32 mouse cellular contexts compared by ENCODE assay signal in the genomic region with DNA sequence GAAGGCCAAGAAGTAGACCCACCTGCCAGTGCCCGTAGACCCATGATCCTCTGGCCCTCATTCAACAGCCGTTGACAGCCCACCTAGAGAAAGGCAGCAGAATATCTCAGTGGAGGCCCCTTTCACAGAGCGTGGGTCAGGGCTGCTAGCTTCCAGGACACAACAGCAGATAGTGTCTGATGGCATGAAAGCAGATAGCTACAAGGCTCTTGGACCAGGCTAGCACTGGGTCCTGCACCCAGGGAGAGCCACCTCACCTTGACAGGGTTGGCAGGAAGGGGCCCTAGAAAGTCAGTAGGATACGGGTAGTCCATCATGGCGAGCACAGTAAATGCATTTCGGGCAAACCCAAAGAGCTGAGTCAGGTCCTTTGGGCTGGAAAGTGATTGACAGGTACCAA. TPM values are rescaled to one million over a fixed set of nuclear protein-coding genes. Genes with fewer than 3 reads are reported as not detected.
DNase-seq lines count a peak whose midpoint lies in the region; ATAC-seq and TF ChIP-seq lines count a peak whose summit lies in the region.
"Had no signal": no experiment of that assay in that cellular context is flagged by ENCODE, and none has a peak within 500 bp of the region (broad histone marks: within the 10 kb centered on the region; RNA-seq: fewer than 3 reads in every experiment).

No protein-coding gene starts in this region.

- peak overlapping the region; percentile 16; the same call in 1 of the 2 replicates for H3K9ac ChIP-seq in intestine, embryonic 16.5 days (ENCODE audit: low read depth, low read length)
- H3K9ac ChIP-seq in intestine, embryonic 15.5 days: no peak overlapping the region
- H3K9ac ChIP-seq: embryonic facial prominence, embryonic 13.5 days; embryonic facial prominence, embryonic 15.5 days; forebrain, embryonic 12.5 days had no signal

- intact Hi-C loops in heart, postnatal 14 days (cut with DNase I): no loop called here

- no peaks in the 10 kb centered on the region for H3K9me3 ChIP-seq in intestine, embryonic 16.5 days (ENCODE audit: control insufficient read depth, low read length)
- no peaks in the 10 kb centered on the region for H3K9me3 ChIP-seq in intestine, embryonic 15.5 days
- H3K9me3 ChIP-seq in E14TG2a.4 (ENCODE audit: low read length): no peaks in the 10 kb centered on the region
- H3K9me3 ChIP-seq: embryonic facial prominence, embryonic 13.5 days; embryonic facial prominence, embryonic 15.5 days; forebrain, embryonic 10.5 days; forebrain, embryonic 12.5 days; G1E had no signal

- peaks cover 17% of the 10 kb centered on the region for H3K4me1 ChIP-seq in intestine, embryonic 16.5 days (ENCODE audit: control insufficient read depth, insufficient read depth, low read length)
- peaks cover 23% of the 10 kb centered on the region for H3K4me1 ChIP-seq in intestine, embryonic 15.5 days (replicated peaks)
- peaks cover 35% of the 10 kb centered on the region for H3K4me1 ChIP-seq in E14TG2a.4 (replicated peaks; ENCODE audit: low read depth, low read length)
- peaks cover 20% of the 10 kb centered on the region for H3K4me1 ChIP-seq in bone marrow macrophage, adult 2 months (ENCODE audit: control insufficient read depth, insufficient read depth, low read length)

- no peak for ATAC-seq in intestine, embryonic 16.5 days
- no peak for ATAC-seq in intestine, embryonic 15.5 days
- ATAC-seq: activated CD4-positive, CD25-positive, alpha-beta regulatory T cell, adult 4 months; CD4-positive, CD25-positive, alpha-beta regulatory T cell, adult 4 months; forebrain, embryonic 14.5 days; forebrain, embryonic 16.5 days; Patski had no signal

- no peak overlapping the region for H3K27ac ChIP-seq in intestine, embryonic 16.5 days (ENCODE audit: low read length)
- H3K27ac ChIP-seq in intestine, embryonic 15.5 days: no peak overlapping the region
- H3K27ac ChIP-seq in bone marrow macrophage, adult 2 months (ENCODE audit: insufficient read depth, low read depth, low read length): no peak overlapping the region
- H3K27ac ChIP-seq: embryonic facial prominence, embryonic 13.5 days; embryonic facial prominence, embryonic 15.5 days; forebrain, embryonic 10.5 days; forebrain, embryonic 12.5 days had no signal

- H3K4me3 ChIP-seq in intestine, embryonic 16.5 days (ENCODE audit: low read length): no peak overlapping the region
- H3K4me3 ChIP-seq in intestine, embryonic 15.5 days (replicated peaks): no peak overlapping the region
- peak overlapping the region; percentile 94; the same call in 1 of the 2 replicates for H3K4me3 ChIP-seq in E14TG2a.4 (replicated peaks; ENCODE audit: low read length)
- H3K4me3 ChIP-seq in bone marrow macrophage, adult 2 months (ENCODE audit: insufficient read depth, low read length): peak overlapping the region; percentile 78; the same call in 1 of the 2 replicates
- H3K4me3 ChIP-seq: embryonic facial prominence, embryonic 13.5 days; embryonic facial prominence, embryonic 15.5 days; forebrain, embryonic 12.5 days had no signal

- WGBS in intestine, embryonic 16.5 days: 85% methylated on average over 6 of the region's 6 CpGs
- WGBS in intestine, embryonic 15.5 days: 85% methylated on average over 6 of the region's 6 CpGs

- DNase-seq in heart, adult 11 months: peak; percentile 90
- DNase-seq in heart, postnatal 14 days: no peak
- DNase-seq in kidney, adult 9 months: no peak
- DNase-seq in urinary bladder, postnatal 14 days (ENCODE audit: low spot score): no peak
- DNase-seq: adrenal gland, adult 8-10 months; adrenal gland, postnatal 14 days; adrenal gland, postnatal 36 days; B cell, adult 2 months; cerebellum, adult 11-12 months; cerebellum, adult 2 months; cerebellum, adult 9-11 months; cerebellum, postnatal 14 days; cerebellum, postnatal 36 days; embryo, embryonic 11 days had no signal

- TF ChIP-seq CTCF in E14TG2a.4 (conservative IDR thresholded peaks at IDR 0.05; ENCODE audit: low read length): no peak
- no peak for TF ChIP-seq CTCF in bone marrow macrophage, adult 2 months (IDR thresholded peaks at IDR 0.05; ENCODE audit: low read depth, low read length)

- TF ChIP-seq POLR2A in bone marrow macrophage, adult 2 months (IDR thresholded peaks at IDR 0.05; ENCODE audit: borderline replicate concordance, low read depth, low read length): no peak

- H3K4me2 ChIP-seq in intestine, embryonic 16.5 days (ENCODE audit: low read depth, low read length): no peak overlapping the region
- H3K4me2 ChIP-seq in intestine, embryonic 15.5 days (replicated peaks): no peak overlapping the region
- H3K4me2 ChIP-seq: embryonic facial prominence, embryonic 15.5 days; forebrain, embryonic 12.5 days had no signal

- no peaks in the 10 kb centered on the region for H3K27me3 ChIP-seq in intestine, embryonic 16.5 days (replicated peaks; ENCODE audit: control insufficient read depth, insufficient read depth, low read length)
- H3K27me3 ChIP-seq in intestine, embryonic 15.5 days (replicated peaks): no peaks in the 10 kb centered on the region
- no peaks in the 10 kb centered on the region for H3K27me3 ChIP-seq in E14TG2a.4 (ENCODE audit: insufficient read depth, low read length)
- H3K27me3 ChIP-seq: CH12.LX; embryonic facial prominence, embryonic 13.5 days; embryonic facial prominence, embryonic 15.5 days; forebrain, embryonic 12.5 days; Patski had no signal

- H3K36me3 ChIP-seq in intestine, embryonic 16.5 days (ENCODE audit: control insufficient read depth, insufficient read depth, low read length): peaks cover 18% of the 10 kb centered on the region
- H3K36me3 ChIP-seq in intestine, embryonic 15.5 days: peaks cover 29% of the 10 kb centered on the region
- peaks cover 64% of the 10 kb centered on the region for H3K36me3 ChIP-seq in E14TG2a.4 (ENCODE audit: insufficient read depth, low read length)

RNA-seq across cellular contexts. Expression of a gene that starts 1.9 kb away (rescaled TPM):
- total RNA-seq in heart, postnatal 14 days (2021): 1 to 10 TPM; 2.7 to 3.9 TPM
- 74.4 and 104 TPM in 2 replicates for polyA plus RNA-seq in intestine, embryonic 16.5 days (2015; fragmentation: Nextera tagmentation; extraction: Ambion mirVana)
- 46.0 and 48.6 TPM in 2 replicates for polyA plus RNA-seq in intestine, embryonic 15.5 days (2015; fragmentation: Nextera tagmentation; extraction: Ambion mirVana)
- polyA plus RNA-seq in bone marrow macrophage, adult 2 months (2012; ENCODE audit: insufficient read depth, insufficient read length, missing spikeins): 93.4 and 99.0 TPM in 2 replicates

RNA-seq across cellular contexts. Expression of a gene that starts 11.3 kb away (rescaled TPM):
- total RNA-seq in heart, postnatal 14 days (2021): 1 to 10 TPM; 4.5 to 6.0 TPM
- polyA plus RNA-seq in intestine, embryonic 16.5 days (2015; fragmentation: Nextera tagmentation; extraction: Ambion mirVana): 196 and 259 TPM in 2 replicates
- 105 and 122 TPM in 2 replicates for polyA plus RNA-seq in intestine, embryonic 15.5 days (2015; fragmentation: Nextera tagmentation; extraction: Ambion mirVana)
- polyA plus RNA-seq in bone marrow macrophage, adult 2 months (2012; ENCODE audit: insufficient read depth, insufficient read length, missing spikeins): 175 and 203 TPM in 2 replicates

RNA-seq across cellular contexts. Expression of a gene that starts 17.9 kb away (rescaled TPM):
- 1 to 10 TPM in 1 of 2 experiments, under 1 TPM in 1; 0.88 to 1.5 TPM for total RNA-seq in heart, postnatal 14 days (2021)
- 56.7 and 66.4 TPM in 2 replicates for polyA plus RNA-seq in intestine, embryonic 16.5 days (2015; fragmentation: Nextera tagmentation; extraction: Ambion mirVana)
- 46.8 and 48.8 TPM in 2 replicates for polyA plus RNA-seq in intestine, embryonic 15.5 days (2015; fragmentation: Nextera tagmentation; extraction: Ambion mirVana)
- 7.2 and 8.0 TPM in 2 replicates for polyA plus RNA-seq in bone marrow macrophage, adult 2 months (2012; ENCODE audit: insufficient read depth, insufficient read length, missing spikeins)
- total RNA-seq: adrenal gland, adult 18-20 months had no signal

RNA-seq across cellular contexts. Expression of a gene that starts 22.1 kb away (rescaled TPM):
- 10 to 100 TPM; 22.1 to 22.2 TPM for total RNA-seq in heart, postnatal 14 days (2021)
- polyA plus RNA-seq in intestine, embryonic 16.5 days (2015; fragmentation: Nextera tagmentation; extraction: Ambion mirVana): 36.7 and 43.2 TPM in 2 replicates
- 40.2 and 40.8 TPM in 2 replicates for polyA plus RNA-seq in intestine, embryonic 15.5 days (2015; fragmentation: Nextera tagmentation; extraction: Ambion mirVana)
- polyA plus RNA-seq in bone marrow macrophage, adult 2 months (2012; ENCODE audit: insufficient read depth, insufficient read length, missing spikeins): 36.1 and 43.5 TPM in 2 replicates

RNA-seq across cellular contexts. Expression of a gene that starts 35.2 kb away (rescaled TPM):
- not detected for total RNA-seq in heart, postnatal 14 days (2021)
- 1.7 and 2.1 TPM in 2 replicates for polyA plus RNA-seq in intestine, embryonic 16.5 days (2015; fragmentation: Nextera tagmentation; extraction: Ambion mirVana)
- polyA plus RNA-seq in intestine, embryonic 15.5 days (2015; fragmentation: Nextera tagmentation; extraction: Ambion mirVana): 1.4 TPM in 2 replicates
- polyA plus RNA-seq in bone marrow macrophage, adult 2 months (2012; ENCODE audit: insufficient read depth, insufficient read length, missing spikeins): 0.79 TPM in 1 of 2 replicates, not detected in the other
- total RNA-seq: common myeloid progenitor, adult 5-6 weeks had no signal
- polyA plus RNA-seq: activated CD4-positive, CD25-positive, alpha-beta regulatory T cell, adult 4 months; CD4-positive, CD25-positive, alpha-beta regulatory T cell, adult 4 months; erythroblast, embryonic 14.5 days had no signal

Comparison
In these comparisons a context has a peak if more than half of its experiments do, and no peak if none do; other contexts are left out.
1. H3K4me3 ChIP-seq: peak in E14TG2a.4 (single experiment) and bone marrow macrophage, adult 2 months (single experiment); none in intestine, embryonic 16.5 days (single experiment) and intestine, embryonic 15.5 days (single experiment).